Mouse (Mus musculus) mouse trophoblast stem cell (cell line): ENCODE results near the gene Speer2.

ENCODE experiments used
- in situ Hi-C, 2 experiments: fragments of 300-500 bp; cut with MseI, MboI; formaldehyde crosslinking; loops; 2 replicates in 1 of 2; 3 replicates in 1 of 2; pipeline ENCODE4 v1.15.1; 2025

The Speer2 gene

GRCm38 (mm10) chr16:69863644-69864043 is at the start of gene Speer2:
Speer2 (minus strand) TSS chr16:69863744.
- in situ Hi-C loops, result no loop called here

DNA sequence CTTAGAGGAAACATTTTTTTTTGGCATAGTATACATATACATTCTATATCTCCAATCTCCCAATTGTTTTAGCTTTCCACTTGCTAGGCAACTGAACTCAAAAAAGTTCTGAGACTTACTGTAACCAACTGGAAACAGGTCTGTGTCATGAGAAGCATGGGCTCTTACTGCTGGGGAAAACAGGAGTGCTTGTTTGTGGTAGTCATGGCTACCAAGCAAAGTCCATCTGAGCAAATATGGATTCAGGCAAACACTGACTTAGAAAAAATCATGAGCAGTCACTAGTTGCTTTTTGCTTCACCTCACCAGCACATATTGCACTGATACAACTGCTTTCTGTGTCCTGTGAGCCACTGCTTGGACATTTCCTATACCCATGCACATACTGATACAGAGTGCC is 40.8 kb upstream of the Speer2 start:
- in situ Hi-C loops, result no loop called here

DNA sequence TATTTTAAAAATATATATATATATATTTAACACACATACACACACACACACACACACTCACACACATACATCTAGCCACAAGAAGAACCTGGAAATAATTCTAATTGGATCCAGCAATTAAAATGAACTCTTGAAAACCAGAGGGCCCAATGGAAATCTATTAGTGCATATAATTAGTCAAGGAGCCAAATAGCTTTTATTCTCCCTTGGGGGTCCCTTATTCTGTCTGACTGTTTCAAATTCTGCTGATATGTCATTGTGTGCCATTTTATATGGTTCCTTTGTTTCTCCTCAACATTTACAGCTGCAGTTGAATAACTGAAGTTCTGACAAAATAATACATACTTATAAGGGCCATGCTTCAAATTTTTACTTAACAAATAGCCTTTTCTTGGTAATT is 17.2 kb upstream of the Speer2 start:
- in situ Hi-C loops, result no loop called here

DNA sequence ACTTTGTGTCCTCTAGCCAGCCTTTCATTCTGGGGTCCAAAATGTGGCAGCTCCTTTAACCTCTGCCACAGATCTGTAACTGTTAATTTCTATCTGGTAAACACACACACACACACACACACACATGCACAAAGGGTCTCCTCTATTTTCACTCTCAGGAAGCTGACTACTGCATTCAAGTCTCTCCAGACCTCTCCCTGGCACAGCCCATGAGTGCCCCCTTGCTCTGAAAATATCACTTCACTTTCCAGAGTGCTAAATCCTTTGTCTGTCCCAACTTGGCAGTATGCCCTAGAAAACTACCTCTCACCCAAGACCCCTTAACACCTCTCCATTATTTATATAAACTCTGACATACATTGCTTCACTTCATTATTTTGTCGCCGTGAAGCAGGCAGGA is 26.9 kb downstream of the Speer2 start:
- in situ Hi-C loops, result no loop called here

DNA sequence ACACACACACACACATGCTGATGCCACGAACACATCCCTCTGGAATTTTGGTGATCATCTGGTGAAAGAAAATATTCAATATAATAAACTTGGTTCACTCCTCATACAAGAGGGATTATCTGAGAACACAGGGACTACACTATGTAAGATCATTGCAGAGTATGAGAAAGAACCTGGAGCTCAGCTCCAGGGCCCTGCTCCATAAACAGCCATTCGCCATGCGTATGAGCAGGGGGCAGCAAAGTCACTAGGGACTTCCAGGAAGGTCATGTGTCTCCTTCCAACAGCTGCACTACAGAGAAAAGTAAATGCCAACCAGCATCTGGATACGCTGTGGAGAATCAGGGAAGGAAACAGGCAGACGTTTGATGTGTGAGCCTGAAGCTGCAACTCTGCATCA is 49.9 kb downstream of the Speer2 start:
- in situ Hi-C loops, result no loop called here
